Mouse (Mus musculus): ENCODE data around the gene Xlr5c. TPM values are rescaled to one million over a fixed set of nuclear protein-coding genes. Genes with fewer than 3 reads are reported as not detected.
A peak's percentile ranks its signal among the peaks of the same experiment; 100 is the strongest.
"Not testable (repeated sequence)": the region's sequence is repeated elsewhere in the genome, so short reads cannot be mapped to it uniquely, and the experiment has no call there.

Xlr5c gene
- not detected in 2 replicates for polyA plus RNA-seq (2015; fragmentation: Nextera tagmentation; extraction: Ambion mirVana)

GRCm38 (mm10) chrX:73292876-73293275 lies at the start of gene Xlr5c, which contains the start of gene Xlr5a:
Xlr5c (minus strand) TSS chrX:73292976.
Xlr5a (minus strand) TSS chrX:73292976.
- H3K9me3 ChIP-seq (replicated peaks); ATAC-seq (ENCODE audit: insufficient number of reproducible peaks, low FRiP score, low TSS enrichment, low read depth); H3K4me1 ChIP-seq; H3K4me2 ChIP-seq (replicated peaks); H3K27me3 ChIP-seq; H3K4me3 ChIP-seq (replicated peaks); H3K36me3 ChIP-seq; H3K9ac ChIP-seq; H3K27ac ChIP-seq (replicated peaks): not testable (repeated sequence)
- WGBS = 89% methylated on average over 15 of the region's 17 CpGs

- 18% methylated on average over 34 of the region's 37 CpGs for WGBS
- peak within 1 kb of the TSS; percentile 44; the same call in 1 of the 2 replicates for H3K9ac ChIP-seq
- peak within 1 kb of the TSS; percentile 73 for H3K27ac ChIP-seq (replicated peaks)
- no peaks in the 10 kb centered on the region for H3K9me3 ChIP-seq (replicated peaks)
- H3K36me3 ChIP-seq = no peaks in the 10 kb centered on the region
- no peaks in the 10 kb centered on the region for H3K4me1 ChIP-seq
- H3K4me2 ChIP-seq (replicated peaks) = peak within 1 kb of the TSS; percentile 46
- peaks cover 6% of the 10 kb centered on the region; the same call in 1 of the 2 replicates for H3K27me3 ChIP-seq
- peak within 1 kb of the TSS; percentile 59 for H3K4me3 ChIP-seq (replicated peaks)
- peak; percentile 93 for ATAC-seq (ENCODE audit: insufficient number of reproducible peaks, low FRiP score, low TSS enrichment, low read depth)
These were observed 49.7 kb upstream of the Xlr5c start, which contains the start of gene Zfp275 for GRCm38 (mm10) chrX:73342483-73342895. Zfp275 (plus strand) TSS chrX:73342621.

DNA sequence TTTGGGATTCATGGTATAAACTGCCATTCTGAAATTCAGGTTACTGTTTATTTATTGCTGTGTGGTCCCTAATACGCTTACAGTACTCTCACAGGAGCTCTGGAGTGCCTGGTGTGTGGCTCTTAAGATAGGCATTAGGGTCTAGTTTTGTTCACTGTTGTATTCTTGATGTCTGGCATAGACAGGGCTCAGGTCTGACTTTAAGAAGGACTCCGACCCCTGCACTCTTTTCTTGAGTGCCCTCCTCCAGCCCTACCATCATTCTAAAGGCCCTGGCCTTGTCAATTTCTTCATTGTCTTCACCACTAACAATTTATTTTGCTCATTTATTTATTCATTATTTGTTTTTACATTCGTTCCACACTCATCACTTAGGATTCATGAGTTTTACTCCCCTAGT lies 49.3 kb upstream of the Xlr5c start:
- Histone ChIP-seq H3K9me3 (replicated peaks) (no peaks in the 10 kb centered on the region), H3K36me3 (no peaks in the 10 kb centered on the region), H3K4me1 (no peaks in the 10 kb centered on the region), H3K9ac (no peak overlapping the region), H3K4me3 (replicated peaks) (peak overlapping the region; percentile 59), H3K27me3 (peaks cover 6% of the 10 kb centered on the region; the same call in 1 of the 2 replicates), H3K27ac (replicated peaks) (no peak overlapping the region), H3K4me2 (replicated peaks) (peak overlapping the region; percentile 46)
- 40% methylated on average over 3 of the region's 3 CpGs for WGBS
- ATAC-seq (ENCODE audit: insufficient number of reproducible peaks, low FRiP score, low TSS enrichment, low read depth) = no peak

DNA sequence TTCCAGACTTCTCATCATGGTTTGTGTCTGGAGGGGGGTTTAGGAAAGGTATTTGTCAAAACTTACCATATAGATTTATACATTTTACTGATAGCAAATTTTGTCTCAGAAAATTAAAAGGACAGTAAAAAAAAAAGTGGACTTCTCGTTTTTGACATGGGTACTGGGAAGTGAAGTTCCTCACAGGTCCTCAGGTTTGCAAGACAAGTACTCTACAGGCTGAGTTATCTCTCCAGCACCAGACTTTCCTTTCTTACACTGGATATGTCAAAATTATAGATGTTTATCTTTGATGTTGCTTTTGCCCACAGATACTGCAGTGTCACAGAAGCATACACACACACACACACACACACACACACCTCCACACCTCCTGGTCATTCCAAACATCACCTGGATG lies 48.7 kb upstream of the Xlr5c start:
- Histone ChIP-seq H3K4me1 (no peaks in the 10 kb centered on the region), H3K4me3 (replicated peaks) (no peak overlapping the region), H3K9ac (no peak overlapping the region), H3K27me3 (peaks cover 6% of the 10 kb centered on the region; the same call in 1 of the 2 replicates), H3K4me2 (replicated peaks) (no peak overlapping the region), H3K9me3 (replicated peaks) (no peaks in the 10 kb centered on the region), H3K36me3 (no peaks in the 10 kb centered on the region), H3K27ac (replicated peaks) (no peak overlapping the region)
- 41% methylated on average over 1 of the region's 1 CpGs for WGBS
- ATAC-seq (ENCODE audit: insufficient number of reproducible peaks, low FRiP score, low TSS enrichment, low read depth) = no peak

DNA sequence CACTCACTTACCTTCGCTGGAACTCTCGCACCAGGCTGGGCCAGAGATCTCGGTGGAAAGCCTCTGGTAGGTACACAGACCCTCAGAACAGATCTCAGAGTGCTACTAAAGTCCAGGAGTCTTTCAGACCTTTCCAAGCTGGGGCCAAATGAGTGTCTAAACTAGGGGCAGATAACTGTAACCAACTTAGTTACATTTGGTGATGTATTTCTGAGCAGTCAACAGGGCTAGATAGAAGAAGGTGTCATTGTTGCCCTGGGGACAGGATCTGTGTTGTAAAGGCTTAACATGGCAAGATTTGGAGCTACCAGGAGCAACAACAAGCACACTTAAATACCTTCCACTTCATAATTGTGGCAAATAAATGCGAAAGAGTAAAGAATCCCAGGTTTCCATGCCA lies 44.0 kb upstream of the Xlr5c start, which contains the start of gene Gm45015:
Gm45015 (minus strand) TSS at position 101 of the 400 bp plus-strand sequence.
- no peaks in the 10 kb centered on the region for H3K36me3 ChIP-seq
- H3K27me3 ChIP-seq = no peaks in the 10 kb centered on the region
- H3K9ac ChIP-seq = no peak within 1 kb of the TSS
- H3K4me1 ChIP-seq = no peaks in the 10 kb centered on the region
- no peak within 1 kb of the TSS for H3K4me2 ChIP-seq (replicated peaks)
- WGBS = 84% methylated on average over 4 of the region's 4 CpGs
- H3K9me3 ChIP-seq (replicated peaks) = no peaks in the 10 kb centered on the region
- H3K27ac ChIP-seq (replicated peaks) = no peak within 1 kb of the TSS
- ATAC-seq (ENCODE audit: insufficient number of reproducible peaks, low FRiP score, low TSS enrichment, low read depth) = no peak
- no peak within 1 kb of the TSS for H3K4me3 ChIP-seq (replicated peaks)

- no peak overlapping the region for H3K4me2 ChIP-seq (replicated peaks)
- no peak overlapping the region for H3K4me3 ChIP-seq (replicated peaks)
- peaks cover 4% of the 10 kb centered on the region; the same call in 1 of the 2 replicates for H3K27me3 ChIP-seq
- no peak overlapping the region for H3K9ac ChIP-seq
- H3K27ac ChIP-seq (replicated peaks) = no peak overlapping the region
- no peaks in the 10 kb centered on the region for H3K9me3 ChIP-seq (replicated peaks)
- H3K4me1 ChIP-seq = no peaks in the 10 kb centered on the region
- no peaks in the 10 kb centered on the region for H3K36me3 ChIP-seq
- ATAC-seq (ENCODE audit: insufficient number of reproducible peaks, low FRiP score, low TSS enrichment, low read depth) = no peak
These were observed 40.8 kb upstream of the Xlr5c start for GRCm38 (mm10) chrX:73333548-73333947.

DNA sequence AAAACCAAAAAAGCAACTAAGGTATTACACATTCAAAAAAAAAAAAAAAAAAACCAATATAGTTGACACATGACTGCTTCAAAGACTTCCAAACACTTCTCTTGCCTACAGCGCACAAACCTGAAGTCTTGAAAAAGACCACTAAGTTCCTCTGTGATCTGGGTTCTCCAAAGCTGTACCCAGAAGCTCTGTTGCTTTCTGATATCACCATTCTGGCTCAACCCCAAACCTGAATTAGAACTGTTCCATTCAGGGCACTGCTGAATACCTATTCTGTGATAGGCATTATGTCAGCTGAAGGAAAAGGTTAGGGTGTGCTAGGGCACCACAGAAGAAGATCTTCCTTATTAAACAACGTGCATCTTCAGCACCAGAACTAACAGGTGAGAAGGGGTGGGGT lies 34.4 kb upstream of the Xlr5c start:
- H3K9ac ChIP-seq = no peak overlapping the region
- peaks cover 4% of the 10 kb centered on the region; the same call in 1 of the 2 replicates for H3K27me3 ChIP-seq
- H3K4me3 ChIP-seq (replicated peaks) = no peak overlapping the region
- no peak overlapping the region for H3K4me2 ChIP-seq (replicated peaks)
- no peaks in the 10 kb centered on the region for H3K4me1 ChIP-seq
- H3K9me3 ChIP-seq (replicated peaks) = no peaks in the 10 kb centered on the region
- H3K27ac ChIP-seq (replicated peaks) = no peak overlapping the region
- ATAC-seq (ENCODE audit: insufficient number of reproducible peaks, low FRiP score, low TSS enrichment, low read depth) = no peak
- WGBS = 74% methylated on average over 2 of the region's 2 CpGs
- no peaks in the 10 kb centered on the region for H3K36me3 ChIP-seq

DNA sequence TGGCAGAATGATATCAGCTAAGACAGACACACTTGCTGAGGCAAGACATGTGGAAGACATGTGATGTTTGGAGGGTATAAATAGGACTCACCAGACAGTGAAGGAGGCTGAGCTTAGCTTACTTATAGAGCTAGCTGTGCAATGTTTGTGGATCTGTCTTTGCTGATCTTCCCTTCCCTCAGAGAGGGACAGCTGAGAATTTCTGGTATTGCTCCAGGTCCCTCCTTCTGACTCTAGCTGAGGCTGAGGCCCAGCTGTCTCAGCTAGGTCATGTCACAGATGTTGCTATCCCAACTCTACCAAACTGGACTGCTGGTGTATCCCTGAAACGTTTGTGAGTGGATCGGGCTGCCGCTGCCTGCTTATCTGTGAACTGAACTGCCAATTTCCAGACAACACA lies 28.3 kb upstream of the Xlr5c start:
- H3K4me3 ChIP-seq (replicated peaks) = no peak overlapping the region
- H3K9ac ChIP-seq = no peak overlapping the region
- no peaks in the 10 kb centered on the region for H3K9me3 ChIP-seq (replicated peaks)
- 61% methylated on average over 3 of the region's 3 CpGs for WGBS
- ATAC-seq (ENCODE audit: insufficient number of reproducible peaks, low FRiP score, low TSS enrichment, low read depth) = no peak
- H3K4me2 ChIP-seq (replicated peaks) = no peak overlapping the region
- H3K27me3 ChIP-seq = no peaks in the 10 kb centered on the region
- no peak overlapping the region for H3K27ac ChIP-seq (replicated peaks)
- no peaks in the 10 kb centered on the region for H3K4me1 ChIP-seq
- no peaks in the 10 kb centered on the region for H3K36me3 ChIP-seq

GRCm38 (mm10) chrX:73312522-73312921 lies 19.7 kb upstream of the Xlr5c start:
- Histone ChIP-seq H3K4me1 (no peaks in the 10 kb centered on the region), H3K27me3 (no peaks in the 10 kb centered on the region), H3K4me2 (replicated peaks) (no peak overlapping the region), H3K36me3 (no peaks in the 10 kb centered on the region), H3K9me3 (replicated peaks) (no peaks in the 10 kb centered on the region), H3K27ac (replicated peaks) (no peak overlapping the region), H3K9ac (no peak overlapping the region), H3K4me3 (replicated peaks) (no peak overlapping the region)
- no peak for ATAC-seq (ENCODE audit: insufficient number of reproducible peaks, low FRiP score, low TSS enrichment, low read depth)
- WGBS = 44% methylated on average over 3 of the region's 3 CpGs

DNA sequence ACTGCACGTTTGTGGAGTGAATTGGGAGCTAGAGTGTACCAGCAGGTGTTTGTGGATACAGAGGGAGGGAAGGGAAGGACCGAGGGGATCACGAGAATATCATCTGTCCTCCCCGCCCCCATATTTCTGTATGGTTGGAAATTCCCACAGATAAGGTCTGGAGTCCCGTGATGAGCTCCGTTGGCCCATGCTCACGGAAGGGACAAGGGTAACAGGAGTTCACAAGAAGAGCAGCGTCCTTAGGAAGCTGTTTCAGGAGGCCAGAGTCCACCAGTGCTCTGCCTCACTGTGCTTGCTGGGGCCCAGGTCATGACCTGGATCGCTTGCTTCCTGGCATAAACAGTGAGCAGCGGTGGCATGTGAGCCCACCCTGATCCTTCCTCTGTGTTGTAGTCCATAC lies 3.0 kb upstream of the Xlr5c start:
- H3K27ac ChIP-seq (replicated peaks); ATAC-seq (ENCODE audit: insufficient number of reproducible peaks, low FRiP score, low TSS enrichment, low read depth); H3K27me3 ChIP-seq; H3K9me3 ChIP-seq (replicated peaks); H3K4me1 ChIP-seq; H3K9ac ChIP-seq; H3K36me3 ChIP-seq; H3K4me3 ChIP-seq (replicated peaks); H3K4me2 ChIP-seq (replicated peaks): not testable (repeated sequence)
- 70% methylated on average over 10 of the region's 10 CpGs for WGBS

DNA sequence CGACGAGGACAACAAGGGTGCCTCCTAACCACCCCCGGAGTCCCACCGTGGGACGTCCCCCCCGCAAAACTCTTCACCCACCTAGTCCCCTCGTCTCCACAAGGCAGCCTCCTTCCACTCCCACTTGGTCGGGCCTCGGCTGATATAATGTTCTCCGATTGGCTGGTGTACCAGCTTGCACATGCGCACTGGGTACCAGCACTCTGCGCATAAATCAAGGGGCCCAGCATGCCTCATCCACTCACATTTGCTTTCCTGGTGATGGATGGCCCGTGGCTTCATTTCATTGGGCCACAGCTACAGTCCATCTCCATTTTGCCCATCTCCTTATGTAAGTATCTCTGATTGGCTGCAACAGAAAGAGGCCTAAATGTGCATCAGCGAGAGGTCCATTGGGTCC lies 27.5 kb downstream of the Xlr5c start, which contains the start of gene Xlr3c:
Xlr3c (minus strand) TSS at position 121 of the 400 bp plus-strand sequence.
- H3K9ac ChIP-seq; H3K4me2 ChIP-seq (replicated peaks); H3K4me1 ChIP-seq; H3K9me3 ChIP-seq (replicated peaks); H3K27ac ChIP-seq (replicated peaks); ATAC-seq (ENCODE audit: insufficient number of reproducible peaks, low FRiP score, low TSS enrichment, low read depth); H3K4me3 ChIP-seq (replicated peaks); H3K27me3 ChIP-seq; H3K36me3 ChIP-seq: not testable (repeated sequence)
- WGBS = 89% methylated on average over 14 of the region's 14 CpGs

DNA sequence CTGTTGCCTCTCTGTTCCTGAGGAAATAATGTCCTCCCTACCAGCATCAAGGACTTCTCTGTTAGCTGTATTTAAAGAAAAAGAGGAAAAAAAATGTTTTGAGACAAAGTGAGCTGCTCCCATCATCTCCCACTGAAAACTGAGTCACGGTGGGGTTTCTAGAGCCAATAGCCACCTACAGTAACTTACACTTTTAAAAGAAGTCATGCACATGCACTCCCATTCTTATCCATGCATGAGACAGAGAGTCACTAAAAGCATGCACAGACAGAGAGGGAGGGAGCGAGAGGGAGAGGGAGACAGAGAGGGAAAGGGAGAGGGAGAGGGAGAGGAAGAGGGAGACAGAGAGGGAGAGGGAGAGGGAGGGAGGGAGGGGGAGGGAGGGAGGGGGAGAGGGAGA lies 30.3 kb downstream of the Xlr5c start:
- not testable (repeated sequence) for H3K4me2 ChIP-seq (replicated peaks); H3K27me3 ChIP-seq; H3K4me1 ChIP-seq; ATAC-seq (ENCODE audit: insufficient number of reproducible peaks, low FRiP score, low TSS enrichment, low read depth); H3K36me3 ChIP-seq; H3K4me3 ChIP-seq (replicated peaks); H3K27ac ChIP-seq (replicated peaks); H3K9ac ChIP-seq; H3K9me3 ChIP-seq (replicated peaks)
- WGBS = 88% methylated on average over 1 of the region's 2 CpGs
